Mouse (Mus musculus) MEL (cell line): ENCODE results near the gene Mypop. TPM values are rescaled to one million over a fixed set of nuclear protein-coding genes. Genes with fewer than 3 reads are reported as not detected.

Experiments
- DNase-seq: peaks from one replicate; pipeline ENCODE4 v3.0.0; 2011; ENCODE audit warnings: low read depth, low spot score
- H3K27ac ChIP-seq: 2 replicates; pipeline ENCODE4 v1.5.1; 2012; ENCODE audit warnings: low read depth, mild to moderate bottlenecking, control low read depth, low read length, moderate library complexity; ENCODE audit not compliant: control insufficient read depth
- H3K27me3 ChIP-seq, 2 experiments: fragments of 150-350 bp in 1 of 2; sonication (generic) in 1 of 2; 2 replicates each; pipeline ENCODE4 v1.6.1; 2012; ENCODE audit warnings: low read length in 2 of 2, mild to moderate bottlenecking in 2 of 2, improper control_type of control experiment in 1 of 2, moderate library complexity in 1 of 2; ENCODE audit not compliant: insufficient read depth in 2 of 2, control insufficient read depth in 1 of 2
- H3K36me3 ChIP-seq, 2 experiments: 2 replicates each; pipeline ENCODE4 v1.6.1; 2012 to 2014; ENCODE audit warnings: low read length in 2 of 2, improper control_type of control experiment in 1 of 2, inconsistent platforms in 1 of 2, mild to moderate bottlenecking in 1 of 2; ENCODE audit not compliant: insufficient read depth in 2 of 2, control insufficient read depth in 1 of 2
- H3K4me1 ChIP-seq, 2 experiments: fragments of 150-350 bp in 1 of 2; sonication (generic) in 1 of 2; 2 replicates each; pipeline ENCODE4 v1.6.1; 2012; ENCODE audit warnings: low read length in 2 of 2, improper control_type of control experiment in 1 of 2, mild to moderate bottlenecking in 1 of 2; ENCODE audit not compliant: insufficient read depth in 2 of 2, control insufficient read depth in 1 of 2
- H3K4me3 ChIP-seq, 2 experiments: fragments of 150-350 bp in 1 of 2; sonication (generic) in 1 of 2; 2 replicates each; pipeline ENCODE4 v1.5.1; 2012; ENCODE audit warnings: low read depth in 2 of 2, low read length in 2 of 2, mild to moderate bottlenecking in 2 of 2, moderate library complexity in 2 of 2, control low read depth in 1 of 2, improper control_type of control experiment in 1 of 2; ENCODE audit not compliant: control insufficient read depth in 1 of 2, insufficient read depth in 1 of 2
- H3K79me2 ChIP-seq: 2 replicates; pipeline ENCODE4 v1.6.1; 2012; ENCODE audit warnings: mild to moderate bottlenecking, low read length, moderate library complexity; ENCODE audit not compliant: control insufficient read depth, poor library complexity, insufficient read depth
- H3K9ac ChIP-seq: 2 replicates; pipeline ENCODE4 v1.6.1; 2012; ENCODE audit warnings: low read depth, mild to moderate bottlenecking, control low read depth, low read length, moderate library complexity; ENCODE audit not compliant: control insufficient read depth, poor library complexity, severe bottlenecking
- H3K9me3 ChIP-seq: fragments of 150-350 bp; sonication (generic); replicated peaks from 2 replicates; pipeline ENCODE4 v1.6.1; 2012; ENCODE audit warnings: mild to moderate bottlenecking, low read length, improper control_type of control experiment, moderate library complexity; ENCODE audit not compliant: insufficient read depth
- CHD2 ChIP-seq: IDR thresholded peaks from 2 replicates; pipeline ENCODE4 v1.6.1; 2011; ENCODE audit warnings: low read length, improper control_type of control experiment
- CTCF ChIP-seq, 3 experiments: IDR thresholded peaks in 2 of 3; conservative IDR thresholded peaks in 1 of 3; 2 replicates each; pipeline ENCODE4 v1.5.1; 2011 to 2012; ENCODE audit warnings: low read length in 3 of 3, low read depth in 2 of 3, mild to moderate bottlenecking in 2 of 3, improper control_type of control experiment in 1 of 3, inconsistent platforms in 1 of 3, mixed read lengths in 1 of 3, moderate library complexity in 1 of 3; ENCODE audit not compliant: control insufficient read depth in 1 of 3, insufficient read depth in 1 of 3, poor library complexity in 1 of 3, severe bottlenecking in 1 of 3
- E2F4 ChIP-seq: IDR thresholded peaks from 2 replicates; pipeline ENCODE4 v1.6.1; 2011; ENCODE audit warnings: low read depth, low read length, improper control_type of control experiment, borderline replicate concordance
- ETS1 ChIP-seq: IDR thresholded peaks from 2 replicates; pipeline ENCODE4 v1.6.1; 2012; ENCODE audit warnings: low read depth, mild to moderate bottlenecking, inconsistent platforms, low read length, improper control_type of control experiment, moderate library complexity
- GABPA ChIP-seq: IDR thresholded peaks from 2 replicates; pipeline ENCODE4 v1.6.1; 2012; ENCODE audit warnings: low read depth, mild to moderate bottlenecking, inconsistent platforms, low read length, improper control_type of control experiment, moderate library complexity
- JUND ChIP-seq: IDR thresholded peaks from 2 replicates; pipeline ENCODE4 v1.6.1; 2011; ENCODE audit warnings: low read depth, mild to moderate bottlenecking, improper control_type of control experiment, low read length
- MAFK ChIP-seq: IDR thresholded peaks from 2 replicates; pipeline ENCODE4 v1.6.1; 2011; ENCODE audit warnings: low read depth, mild to moderate bottlenecking, low read length, improper control_type of control experiment, borderline replicate concordance
- MAZ ChIP-seq: IDR thresholded peaks from 2 replicates; pipeline ENCODE4 v1.6.1; 2012; ENCODE audit warnings: low read depth, mild to moderate bottlenecking, inconsistent platforms, low read length, improper control_type of control experiment
- MEF2A ChIP-seq: IDR thresholded peaks from 2 replicates; pipeline ENCODE4 v1.6.1; 2014; ENCODE audit warnings: low read depth, mild to moderate bottlenecking, inconsistent platforms, low read length, improper control_type of control experiment; ENCODE audit not compliant: poor library complexity, insufficient replicate concordance, severe bottlenecking; ENCODE audit errors: extremely low read depth
- MXI1 ChIP-seq: IDR thresholded peaks from 2 replicates; pipeline ENCODE4 v1.6.1; 2011; ENCODE audit warnings: mild to moderate bottlenecking, low read depth, low read length, improper control_type of control experiment
- NRF1 ChIP-seq: IDR thresholded peaks from 2 replicates; pipeline ENCODE4 v1.6.1; 2014; ENCODE audit warnings: low read depth, mild to moderate bottlenecking, inconsistent platforms, low read length, improper control_type of control experiment, moderate library complexity; ENCODE audit not compliant: poor library complexity, insufficient read depth, severe bottlenecking
- POLR2A ChIP-seq, 2 experiments: IDR thresholded peaks; 2 replicates each; pipeline ENCODE4 v1.6.1; 2011 to 2012; ENCODE audit warnings: low read length in 2 of 2, mild to moderate bottlenecking in 2 of 2, control low read depth in 1 of 2, improper control_type of control experiment in 1 of 2, low read depth in 1 of 2, moderate library complexity in 1 of 2; ENCODE audit not compliant: control insufficient read depth in 1 of 2, insufficient read depth in 1 of 2, poor library complexity in 1 of 2
- POLR2AphosphoS2 ChIP-seq: IDR thresholded peaks from 2 replicates; pipeline ENCODE4 v1.6.1; 2011; ENCODE audit warnings: low read length, improper control_type of control experiment
- POLR2AphosphoS5 ChIP-seq: IDR thresholded peaks from 2 replicates; pipeline ENCODE4 v1.6.1; 2012; ENCODE audit warnings: low read depth, borderline replicate concordance, mild to moderate bottlenecking, inconsistent platforms, low read length, moderate library complexity, mixed read lengths
- RAD21 ChIP-seq: IDR thresholded peaks from 2 replicates; pipeline ENCODE4 v1.6.1; 2011; ENCODE audit warnings: mild to moderate bottlenecking, low read depth, low read length, improper control_type of control experiment
- RCOR1 ChIP-seq: IDR thresholded peaks from 2 replicates; pipeline ENCODE4 v1.6.1; 2012; ENCODE audit warnings: low read depth, mild to moderate bottlenecking, inconsistent platforms, low read length, improper control_type of control experiment
- SIN3A ChIP-seq: IDR thresholded peaks from 2 replicates; pipeline ENCODE4 v1.6.1; 2012; ENCODE audit warnings: low read length, improper control_type of control experiment, inconsistent platforms
- SMC3 ChIP-seq: IDR thresholded peaks from 2 replicates; pipeline ENCODE4 v1.6.1; 2011; ENCODE audit warnings: low read depth, low read length, improper control_type of control experiment
- TAL1 ChIP-seq: IDR thresholded peaks from 2 replicates; pipeline ENCODE4 v1.6.1; 2012; ENCODE audit warnings: mild to moderate bottlenecking, inconsistent platforms, low read length, moderate library complexity, mixed read lengths
- TBP ChIP-seq: IDR thresholded peaks from 2 replicates; pipeline ENCODE4 v1.8.0; 2011; ENCODE audit warnings: low read depth, low read length, improper control_type of control experiment
- TCF12 ChIP-seq: IDR thresholded peaks from 2 replicates; pipeline ENCODE4 v1.6.1; 2014; ENCODE audit warnings: low read depth, mild to moderate bottlenecking, inconsistent platforms, low read length, improper control_type of control experiment, moderate library complexity
- UBTF ChIP-seq: IDR thresholded peaks from 2 replicates; pipeline ENCODE4 v1.6.1; 2012; ENCODE audit warnings: low read depth, mild to moderate bottlenecking, inconsistent platforms, low read length, improper control_type of control experiment, moderate library complexity, borderline replicate concordance; ENCODE audit not compliant: insufficient read depth
- USF1 ChIP-seq: IDR thresholded peaks from 2 replicates; pipeline ENCODE4 v1.6.1; 2014; ENCODE audit warnings: low read depth, mild to moderate bottlenecking, inconsistent platforms, low read length, improper control_type of control experiment, moderate library complexity
- ZMIZ1 ChIP-seq: IDR thresholded peaks from 2 replicates; pipeline ENCODE4 v1.6.1; 2012; ENCODE audit warnings: low read depth, mild to moderate bottlenecking, inconsistent platforms, low read length, improper control_type of control experiment, moderate library complexity
- ZNF384 ChIP-seq: IDR thresholded peaks from 2 replicates; pipeline ENCODE4 v1.6.1; 2012; ENCODE audit warnings: low read depth, mild to moderate bottlenecking, inconsistent platforms, low read length, improper control_type of control experiment
- polyA plus RNA-seq, 2 experiments: library from polyadenylated mRNA; stranded (reverse) in 1 of 2; unstranded in 1 of 2; fragments of >175 nt in 1 of 2; fragments of >200 nt in 1 of 2; gene quantifications; 2 replicates each; pipeline versions ENCODE4 v1.2.1 to v1.2.4; 2012; ENCODE audit warnings: low replicate concordance in 2 of 2, low read depth in 1 of 2; ENCODE audit not compliant: insufficient read length in 2 of 2, insufficient read depth in 1 of 2, missing spikeins in 1 of 2
- total RNA-seq: library from RNA; depleted of rRNA; stranded (reverse); fragments of 300-350 nt; gene quantifications from 2 replicates; pipeline ENCODE4 v1.2.3, GENCODE M21; 2012

Gene Mypop
- total and polyA plus RNA-seq, 3 experiments = 1.2 to 6.5 TPM; not detected in 1

DNA sequence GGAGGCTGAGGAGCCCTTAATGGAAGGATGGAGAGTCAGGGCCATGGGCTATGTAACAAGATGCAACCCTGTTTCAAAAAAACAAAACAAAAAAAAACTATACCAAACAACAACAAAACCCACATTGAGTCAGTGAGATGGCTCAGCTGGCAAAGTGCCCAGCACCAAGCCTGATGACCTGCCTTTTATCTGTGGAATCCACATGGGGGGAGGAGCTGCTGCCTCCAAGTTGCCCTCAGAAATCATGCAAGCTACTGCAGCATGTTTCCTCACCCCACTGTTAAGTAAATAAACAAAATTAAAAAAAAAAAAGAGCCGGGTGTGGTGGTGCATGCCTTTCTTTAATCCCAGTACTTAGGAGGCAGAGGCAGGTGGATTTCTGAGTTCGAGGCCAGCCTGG is 4.5 kb upstream of the Mypop start (continued):
- no peak for TF ChIP-seq RAD21

DNA sequence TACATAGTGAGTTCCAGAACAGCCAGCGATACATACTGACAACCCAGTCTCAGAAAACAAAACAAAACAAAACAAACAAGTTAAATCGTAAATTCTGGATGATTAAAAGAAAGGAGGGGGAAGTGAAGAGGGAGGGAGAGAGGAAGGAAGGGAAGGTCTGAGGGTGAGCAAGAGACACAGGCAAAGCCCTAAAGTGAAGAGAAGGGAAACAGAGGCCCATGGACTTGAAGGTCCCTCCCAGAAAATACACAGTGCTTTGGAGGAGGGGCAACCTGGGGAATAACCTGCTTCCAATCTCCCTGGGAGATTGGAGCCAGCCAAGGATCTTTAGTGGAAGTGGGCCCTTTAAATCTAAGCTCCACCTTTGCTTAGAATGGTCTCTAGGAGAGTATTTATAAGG is 3.9 kb upstream of the Mypop start, which contains the start of gene Nanos2:
Gene Nanos2, plus strand, starts transcription at position 301 of the 400 bp plus-strand sequence.
- Histone ChIP-seq H3K79me2 (no peaks in the 10 kb centered on the region), H3K9ac (no peak within 1 kb of the TSS), H3K36me3 (peaks cover 0 to 7% of the 10 kb centered on the region in 2 experiments; a peak in 2 of 4 replicates), H3K4me1 (peaks cover 2 to 21% of the 10 kb centered on the region in 2 experiments; a peak in 3 of 4 replicates), H3K27ac (no peak within 1 kb of the TSS)
- no peak for TF ChIP-seq E2F4
- TF ChIP-seq POLR2AphosphoS2 = no peak
- TF ChIP-seq USF1 = no peak
- no peak for TF ChIP-seq POLR2A (IDR thresholded peaks at IDR 0.05; ENCODE audit: control insufficient read depth in 1 of 2, insufficient read depth in 1 of 2, low read depth in 1 of 2, low read length in 2 of 2, poor library complexity in 1 of 2)
- TF ChIP-seq POLR2AphosphoS5 = no peak
- TF ChIP-seq ZNF384 = no peak
- no peak for TF ChIP-seq MXI1
- no peak for TF ChIP-seq CTCF (IDR thresholded peaks at IDR 0.05 in 2 of 3, conservative IDR thresholded peaks at IDR 0.05 in 1 of 3; ENCODE audit: control insufficient read depth in 1 of 3, insufficient read depth in 1 of 3, low read depth in 2 of 3, low read length in 3 of 3, poor library complexity in 1 of 3, severe bottlenecking in 1 of 3)
- no peak for TF ChIP-seq ZMIZ1
- no peak for TF ChIP-seq NRF1
- TF ChIP-seq SMC3 = no peak
- TF ChIP-seq RAD21 = no peak
- TF ChIP-seq, all 39 proteins: peak for 0
- no peaks in the 10 kb centered on the region for H3K27me3 ChIP-seq
- H3K9me3 ChIP-seq = no peaks in the 10 kb centered on the region
- H3K4me3 ChIP-seq = no peak within 1 kb of the TSS
- DNase-seq = no peak

DNA sequence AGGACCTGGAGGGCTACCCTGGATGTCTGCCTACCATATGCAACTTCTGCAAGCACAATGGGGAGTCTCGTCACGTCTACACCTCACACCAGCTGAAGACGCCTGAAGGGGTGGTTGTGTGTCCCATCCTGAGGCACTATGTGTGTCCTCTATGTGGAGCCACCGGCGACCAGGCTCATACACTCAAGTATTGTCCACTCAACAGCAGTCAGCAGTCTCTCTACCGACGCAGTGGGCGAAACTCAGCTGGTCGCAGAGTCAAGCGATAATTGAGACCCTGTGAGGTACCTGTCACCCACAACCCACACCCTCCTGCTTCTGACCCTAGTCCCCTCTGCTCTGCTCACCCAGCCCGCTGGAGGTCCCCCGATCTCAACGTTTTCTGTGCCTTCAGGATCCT is 3.3 kb upstream of the Mypop start:
- H3K4me3 ChIP-seq = no peak overlapping the region
- H3K27me3 ChIP-seq = no peaks in the 10 kb centered on the region
- TF ChIP-seq SIN3A = no peak
- no peak for TF ChIP-seq TBP
- TF ChIP-seq UBTF = no peak
- TF ChIP-seq POLR2AphosphoS2 = no peak
- no peak for TF ChIP-seq JUND
- no peak for TF ChIP-seq TCF12
- TF ChIP-seq MAZ = no peak
- TF ChIP-seq GABPA = no peak
- no peak for TF ChIP-seq NRF1
- TF ChIP-seq MEF2A = no peak
- TF ChIP-seq MXI1 = no peak
- no peak for TF ChIP-seq RAD21
- TF ChIP-seq CHD2 = no peak
- TF ChIP-seq ZMIZ1 = no peak
- TF ChIP-seq MAFK = no peak
- TF ChIP-seq RCOR1 = no peak
- TF ChIP-seq CTCF (IDR thresholded peaks at IDR 0.05 in 2 of 3, conservative IDR thresholded peaks at IDR 0.05 in 1 of 3; ENCODE audit: control insufficient read depth in 1 of 3, insufficient read depth in 1 of 3, low read depth in 2 of 3, low read length in 3 of 3, poor library complexity in 1 of 3, severe bottlenecking in 1 of 3) = no peak
- no peak for TF ChIP-seq ETS1
- no peak for TF ChIP-seq TAL1
- TF ChIP-seq SMC3 = no peak
- no peak for DNase-seq
- H3K79me2 ChIP-seq = no peaks in the 10 kb centered on the region
- H3K9ac ChIP-seq = no peak overlapping the region
- H3K36me3 ChIP-seq = peaks cover 0 to 7% of the 10 kb centered on the region in 2 experiments; a peak in 2 of 4 replicates
- peaks cover 2 to 21% of the 10 kb centered on the region in 2 experiments; a peak in 3 of 4 replicates for H3K4me1 ChIP-seq
- no peak overlapping the region for H3K27ac ChIP-seq
- H3K9me3 ChIP-seq = no peaks in the 10 kb centered on the region
